Mouse (Mus musculus): ENCODE data around the gene Litaf.

The Litaf gene

GRCm38 (mm10) chr16:11066833-11067191, 855 bp upstream of the Litaf start:
- DNase-seq (ENCODE audit: low read depth, low spot score) = no peak

GRCm38 (mm10) chr16:11065431-11065830, 526 bp downstream of the Litaf start:
- no peak for DNase-seq (ENCODE audit: low read depth, low spot score)

GRCm38 (mm10) chr16:11064742-11065141, 1.2 kb downstream of the Litaf start:
- no peak for DNase-seq (ENCODE audit: low read depth, low spot score)

GRCm38 (mm10) chr16:11064341-11064740, 1.6 kb downstream of the Litaf start:
- DNase-seq (ENCODE audit: low read depth, low spot score) = no peak

GRCm38 (mm10) chr16:11062794-11063721, 2.9 kb downstream of the Litaf start:
- no peak for DNase-seq (ENCODE audit: low read depth, low spot score)

GRCm38 (mm10) chr16:11060645-11061044, 5.3 kb downstream of the Litaf start, which contains the start of gene Snn:
Snn (plus strand) TSS chr16:11060945.
- no peak for DNase-seq (ENCODE audit: low read depth, low spot score)

GRCm38 (mm10) chr16:11055916-11056315, 10.0 kb downstream of the Litaf start:
- no peak for DNase-seq (ENCODE audit: low read depth, low spot score)

GRCm38 (mm10) chr16:11054871-11055270, 11.1 kb downstream of the Litaf start:
- DNase-seq (ENCODE audit: low read depth, low spot score) = no peak

GRCm38 (mm10) chr16:11054409-11054808, 11.5 kb downstream of the Litaf start:
- DNase-seq (ENCODE audit: low read depth, low spot score) = no peak

- DNase-seq (ENCODE audit: low read depth, low spot score) = no peak
Measured at GRCm38 (mm10) chr16:11051134-11051533, 14.8 kb downstream of the Litaf start.

GRCm38 (mm10) chr16:11050226-11050625, 15.7 kb downstream of the Litaf start:
- DNase-seq (ENCODE audit: low read depth, low spot score) = no peak

- DNase-seq (ENCODE audit: low read depth, low spot score) = no peak
Measured at GRCm38 (mm10) chr16:11047130-11047529, 18.8 kb downstream of the Litaf start.

- no peak for DNase-seq (ENCODE audit: low read depth, low spot score)
Measured at GRCm38 (mm10) chr16:11046437-11046836, 19.5 kb downstream of the Litaf start.

- no peak for DNase-seq (ENCODE audit: low read depth, low spot score)
Measured at GRCm38 (mm10) chr16:11043239-11043638, 22.7 kb downstream of the Litaf start.

- DNase-seq (ENCODE audit: low read depth, low spot score) = no peak
Measured at GRCm38 (mm10) chr16:11040603-11041002, 25.4 kb downstream of the Litaf start.

- DNase-seq (ENCODE audit: low read depth, low spot score) = peak; percentile 71
Measured at GRCm38 (mm10) chr16:11035790-11036431, 30.0 kb downstream of the Litaf start.

GRCm38 (mm10) chr16:11035273-11035672, 30.7 kb downstream of the Litaf start:
- no peak for DNase-seq (ENCODE audit: low read depth, low spot score)

GRCm38 (mm10) chr16:11034193-11034803, 31.7 kb downstream of the Litaf start:
- peak; percentile 54 for DNase-seq (ENCODE audit: low read depth, low spot score)

- DNase-seq (ENCODE audit: low read depth, low spot score) = no peak
Measured at GRCm38 (mm10) chr16:11031320-11031719, 34.6 kb downstream of the Litaf start.

- no peak for DNase-seq (ENCODE audit: low read depth, low spot score)
Measured at GRCm38 (mm10) chr16:11030844-11031243, 35.1 kb downstream of the Litaf start.

- DNase-seq (ENCODE audit: low read depth, low spot score) = no peak
Measured at GRCm38 (mm10) chr16:11028206-11028605, 37.8 kb downstream of the Litaf start.

GRCm38 (mm10) chr16:11024841-11025240, 41.1 kb downstream of the Litaf start:
- DNase-seq (ENCODE audit: low read depth, low spot score) = no peak
